Mouse (Mus musculus): ENCODE results near the gene Cep164. TPM values are rescaled to one million over a fixed set of nuclear protein-coding genes. Genes with fewer than 3 reads are reported as not detected.
"Not testable (repeated sequence)": the region's sequence is repeated elsewhere in the genome, so short reads cannot be mapped to it uniquely, and the experiment has no call there.

The Cep164 gene
- polyA plus RNA-seq, 1 experiment from 2014 or later = 16.5 TPM

DNA sequence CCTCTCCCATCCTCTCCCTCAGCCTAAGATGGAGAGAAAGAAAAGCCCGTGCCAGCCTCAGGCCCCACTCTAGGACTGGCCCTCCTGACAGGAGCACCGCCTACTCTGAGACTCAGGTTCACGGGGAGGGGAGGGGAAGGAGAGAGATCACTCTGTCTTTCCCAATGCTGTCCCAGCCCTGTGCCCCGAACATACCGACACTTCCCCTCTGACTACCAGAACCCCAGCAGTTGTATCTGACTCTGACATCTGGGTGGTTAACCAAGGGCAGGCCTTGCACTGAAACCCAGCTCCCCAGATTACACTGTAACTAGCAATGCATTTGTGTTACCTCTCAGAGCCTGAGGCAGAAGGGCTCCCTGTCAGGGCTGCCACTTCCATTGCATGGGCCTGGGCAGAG lies 40.1 kb downstream of the Cep164 start:
- H3K4me3 ChIP-seq (ENCODE audit: low read depth, low read length) = no peak overlapping the region
- H3K9ac ChIP-seq (replicated peaks; ENCODE audit: low read depth) = no peak overlapping the region
- WGBS = 50% methylated on average over 5 of the region's 5 CpGs
- ATAC-seq = peak; percentile 25; the same call in 1 of the 2 replicates
- H3K4me1 ChIP-seq (ENCODE audit: insufficient read depth, low read depth, low read length) = no peaks in the 10 kb centered on the region
- no peaks in the 10 kb centered on the region for H3K36me3 ChIP-seq (ENCODE audit: insufficient read depth, low read length)
- H3K27ac ChIP-seq (ENCODE audit: low read length) = no peak overlapping the region
- no peaks in the 10 kb centered on the region for H3K27me3 ChIP-seq (replicated peaks; ENCODE audit: insufficient read depth, low read length)
- H3K4me2 ChIP-seq (replicated peaks; ENCODE audit: low read depth, low read length) = no peak overlapping the region
- TF ChIP-seq CTCF (IDR thresholded peaks at IDR 0.05) (no peak), EP300 (IDR thresholded peaks at IDR 0.05) (no peak)
- DNase-seq (ENCODE audit: low spot score) = no peak
- no peaks in the 10 kb centered on the region for H3K9me3 ChIP-seq (ENCODE audit: low read length)

GRCm38 (mm10) chr9:45787547-45787946 lies 40.9 kb downstream of the Cep164 start:
- H3K4me2 ChIP-seq (replicated peaks; ENCODE audit: low read depth, low read length) = no peak overlapping the region
- H3K4me3 ChIP-seq (ENCODE audit: low read depth, low read length) = no peak overlapping the region
- H3K9me3 ChIP-seq (ENCODE audit: low read length) = no peaks in the 10 kb centered on the region
- 42% methylated on average over 6 of the region's 6 CpGs for WGBS
- ATAC-seq (peak; percentile 11; the same call in 1 of the 2 replicates), DNase-seq (ENCODE audit: low spot score) (peak; percentile 45)
- no peaks in the 10 kb centered on the region for H3K27me3 ChIP-seq (replicated peaks; ENCODE audit: insufficient read depth, low read length)
- H3K27ac ChIP-seq (ENCODE audit: low read length) = no peak overlapping the region
- TF ChIP-seq CTCF (IDR thresholded peaks at IDR 0.05) = no peak
- TF ChIP-seq EP300 (IDR thresholded peaks at IDR 0.05) = no peak
- H3K4me1 ChIP-seq (ENCODE audit: insufficient read depth, low read depth, low read length) = no peaks in the 10 kb centered on the region
- H3K9ac ChIP-seq (replicated peaks; ENCODE audit: low read depth) = no peak overlapping the region
- no peaks in the 10 kb centered on the region for H3K36me3 ChIP-seq (ENCODE audit: insufficient read depth, low read length)

- no peaks in the 10 kb centered on the region for H3K4me1 ChIP-seq (ENCODE audit: insufficient read depth, low read depth, low read length)
- H3K9ac ChIP-seq (replicated peaks; ENCODE audit: low read depth) = no peak overlapping the region
- H3K4me3 ChIP-seq (ENCODE audit: low read depth, low read length) = no peak overlapping the region
- H3K9me3 ChIP-seq (ENCODE audit: low read length) = no peaks in the 10 kb centered on the region
- no peak overlapping the region for H3K4me2 ChIP-seq (replicated peaks; ENCODE audit: low read depth, low read length)
- 43% methylated on average over 8 of the region's 8 CpGs for WGBS
- ATAC-seq (peak; percentile 58), DNase-seq (ENCODE audit: low spot score) (peak; percentile 36)
- H3K27me3 ChIP-seq (replicated peaks; ENCODE audit: insufficient read depth, low read length) = no peaks in the 10 kb centered on the region
- TF ChIP-seq EP300 (IDR thresholded peaks at IDR 0.05) (no peak), CTCF (IDR thresholded peaks at IDR 0.05) (no peak)
- no peak overlapping the region for H3K27ac ChIP-seq (ENCODE audit: low read length)
- no peaks in the 10 kb centered on the region for H3K36me3 ChIP-seq (ENCODE audit: insufficient read depth, low read length)
Observed at GRCm38 (mm10) chr9:45787071-45787470, 41.4 kb downstream of the Cep164 start.

- H3K4me3 ChIP-seq (ENCODE audit: low read depth, low read length) = no peak overlapping the region
- TF ChIP-seq CTCF (IDR thresholded peaks at IDR 0.05) (no peak), EP300 (IDR thresholded peaks at IDR 0.05) (no peak)
- no peaks in the 10 kb centered on the region for H3K27me3 ChIP-seq (replicated peaks; ENCODE audit: insufficient read depth, low read length)
- H3K27ac ChIP-seq (ENCODE audit: low read length) = no peak overlapping the region
- 71% methylated on average over 12 of the region's 12 CpGs for WGBS
- DNase-seq (ENCODE audit: low spot score) = peak; percentile 19
- no peaks in the 10 kb centered on the region for H3K4me1 ChIP-seq (ENCODE audit: insufficient read depth, low read depth, low read length)
- peaks cover 7% of the 10 kb centered on the region; the same call in 1 of the 2 replicates for H3K36me3 ChIP-seq (ENCODE audit: insufficient read depth, low read length)
- no peak overlapping the region for H3K4me2 ChIP-seq (replicated peaks; ENCODE audit: low read depth, low read length)
- no peak overlapping the region for H3K9ac ChIP-seq (replicated peaks; ENCODE audit: low read depth)
- ATAC-seq = no peak
- no peaks in the 10 kb centered on the region for H3K9me3 ChIP-seq (ENCODE audit: low read length)
Observed at GRCm38 (mm10) chr9:45783249-45784069, 45.0 kb downstream of the Cep164 start.

- WGBS = 86% methylated on average over 5 of the region's 6 CpGs
- Histone ChIP-seq H3K4me3 (ENCODE audit: low read depth, low read length) (no peak overlapping the region), H3K9me3 (ENCODE audit: low read length) (no peaks in the 10 kb centered on the region), H3K4me1 (ENCODE audit: insufficient read depth, low read depth, low read length) (no peaks in the 10 kb centered on the region), H3K4me2 (replicated peaks; ENCODE audit: low read depth, low read length) (no peak overlapping the region), H3K36me3 (ENCODE audit: insufficient read depth, low read length) (peaks cover 15% of the 10 kb centered on the region; the same call in 1 of the 2 replicates), H3K27ac (ENCODE audit: low read length) (no peak overlapping the region), H3K27me3 (replicated peaks; ENCODE audit: insufficient read depth, low read length) (no peaks in the 10 kb centered on the region), H3K9ac (replicated peaks; ENCODE audit: low read depth) (no peak overlapping the region)
- TF ChIP-seq EP300 (IDR thresholded peaks at IDR 0.05) (no peak), CTCF (IDR thresholded peaks at IDR 0.05) (no peak)
- ATAC-seq (no peak), DNase-seq (ENCODE audit: low spot score) (no peak)
Observed at GRCm38 (mm10) chr9:45779201-45779600, 49.3 kb downstream of the Cep164 start.

GRCm38 (mm10) chr9:45776176-45776575 lies 52.3 kb downstream of the Cep164 start:
- WGBS = 78% methylated on average over 3 of the region's 3 CpGs
- not testable (repeated sequence) for H3K27me3 ChIP-seq (replicated peaks; ENCODE audit: insufficient read depth, low read length); H3K4me2 ChIP-seq (replicated peaks; ENCODE audit: low read depth, low read length); H3K9me3 ChIP-seq (ENCODE audit: low read length); DNase-seq (ENCODE audit: low spot score); H3K9ac ChIP-seq (replicated peaks; ENCODE audit: low read depth); H3K4me3 ChIP-seq (ENCODE audit: low read depth, low read length); ATAC-seq; H3K4me1 ChIP-seq (ENCODE audit: insufficient read depth, low read depth, low read length); H3K27ac ChIP-seq (ENCODE audit: low read length)
- H3K36me3 ChIP-seq (ENCODE audit: insufficient read depth, low read length) = peaks cover 18% of the 10 kb centered on the region

Measured in lung, postnatal 0 days (tissue).